Mouse (Mus musculus): ENCODE results near the gene Acvr1. TPM values are rescaled to one million over a fixed set of nuclear protein-coding genes. Genes with fewer than 3 reads are reported as not detected.

Gene Acvr1
- polyA plus RNA-seq, 1 experiment from 2014 or later: 10.5 TPM

- Histone ChIP-seq H3K9ac (replicated peaks; ENCODE audit: low read depth, low read length) (no peak overlapping the region), H3K4me2 (replicated peaks; ENCODE audit: low read depth, low read length) (no peak overlapping the region), H3K9me3 (ENCODE audit: control insufficient read depth, low read depth, low read length) (no peaks in the 10 kb centered on the region), H3K27ac (ENCODE audit: low read length) (no peak overlapping the region), H3K27me3 (ENCODE audit: control insufficient read depth, insufficient read depth, low read length) (no peaks in the 10 kb centered on the region), H3K4me1 (ENCODE audit: control insufficient read depth, insufficient read depth, low read length) (no peaks in the 10 kb centered on the region), H3K4me3 (ENCODE audit: low read depth, low read length) (no peak overlapping the region), H3K36me3 (ENCODE audit: control insufficient read depth, insufficient read depth, low read length) (no peaks in the 10 kb centered on the region)
- no peak for ATAC-seq (ENCODE audit: insufficient number of reproducible peaks, insufficient read depth, low FRiP score, low read depth)
- 82% methylated on average over 2 of the region's 2 CpGs for WGBS
Observed at GRCm38 (mm10) chr2:58350657-58351056, 216.3 kb downstream of the Acvr1 start.

Other genes starting within 250 kb of the Acvr1 start
- 0.71 and 0.86 TPM in 2 replicates for gene Acvr1c, start 209.3 kb downstream of the Acvr1 start, polyA plus RNA-seq (2014; fragmentation: Nextera tagmentation; extraction: Ambion mirVana)
- gene Gm17409, start 97.0 kb downstream of the Acvr1 start, polyA plus RNA-seq (2014; fragmentation: Nextera tagmentation; extraction: Ambion mirVana): 0.26 TPM in 1 of 2 replicates, not detected in the other
- 9.2 and 11.6 TPM in 2 replicates for gene Upp2, start 141 bp upstream of the Acvr1 start, polyA plus RNA-seq (2014; fragmentation: Nextera tagmentation; extraction: Ambion mirVana)